Mouse (Mus musculus) ovary, postnatal 36 days (tissue): ENCODE measurements around the gene 3110040M04Rik.
A peak's percentile ranks its signal among the peaks of the same experiment; 100 is the strongest.

Experiments used
- DNase-seq: peaks from one replicate; pipeline ENCODE4 v3.0.0; 2022; ENCODE audit warnings: low spot score, mixed read lengths

3110040M04Rik gene

GRCm38 (mm10) chr1:151236141-151236930 is 32.4 kb downstream of the 3110040M04Rik start:
- DNase-seq, result no peak

GRCm38 (mm10) chr1:151237780-151238179 is 33.9 kb downstream of the 3110040M04Rik start:
- no peak for DNase-seq

DNA sequence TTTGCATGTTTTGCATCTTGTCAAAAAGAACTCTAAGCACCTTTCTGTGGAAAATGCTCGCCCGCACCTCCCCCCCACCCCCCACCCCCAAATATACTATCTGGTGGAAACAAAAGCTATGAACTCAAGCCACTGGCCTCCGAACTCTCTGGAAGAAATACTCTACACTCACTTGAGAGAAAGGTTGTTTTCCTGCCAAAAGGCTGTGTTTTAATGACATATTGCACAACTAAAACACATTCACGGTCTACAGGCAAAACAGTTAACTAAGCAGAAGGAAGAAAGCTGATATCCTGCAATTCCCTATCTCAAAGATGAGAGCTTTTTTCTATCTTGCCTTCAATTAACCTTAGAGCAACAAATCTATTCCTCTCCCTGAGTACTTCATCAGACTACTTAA is 39.4 kb downstream of the 3110040M04Rik start:
- no peak for DNase-seq

- DNase-seq, result no peak
Measured at GRCm38 (mm10) chr1:151244013-151244412, 40.1 kb downstream of the 3110040M04Rik start.

GRCm38 (mm10) chr1:151244761-151245160 is 40.8 kb downstream of the 3110040M04Rik start:
- no peak for DNase-seq

GRCm38 (mm10) chr1:151245165-151245564 is 41.2 kb downstream of the 3110040M04Rik start:
- no peak for DNase-seq

DNA sequence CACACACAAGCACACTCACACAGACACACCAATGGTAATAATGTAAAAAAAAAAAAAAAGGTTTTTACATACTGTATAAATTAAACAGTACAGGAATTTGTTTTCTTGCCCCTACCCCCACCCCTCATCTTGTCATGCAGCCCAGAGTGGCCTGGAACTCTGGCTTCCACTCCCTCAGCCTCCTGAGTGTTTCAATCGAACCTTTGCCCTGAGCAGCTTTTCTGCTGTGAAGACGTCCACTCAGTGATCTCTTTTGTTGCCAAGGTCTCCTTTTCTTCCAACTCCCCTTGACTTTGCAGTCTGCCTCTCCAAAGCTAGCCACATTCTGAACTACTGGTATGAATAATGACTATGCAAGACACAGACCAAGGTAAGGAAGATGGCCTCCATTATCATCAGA is 41.9 kb downstream of the 3110040M04Rik start:
- no peak for DNase-seq

DNA sequence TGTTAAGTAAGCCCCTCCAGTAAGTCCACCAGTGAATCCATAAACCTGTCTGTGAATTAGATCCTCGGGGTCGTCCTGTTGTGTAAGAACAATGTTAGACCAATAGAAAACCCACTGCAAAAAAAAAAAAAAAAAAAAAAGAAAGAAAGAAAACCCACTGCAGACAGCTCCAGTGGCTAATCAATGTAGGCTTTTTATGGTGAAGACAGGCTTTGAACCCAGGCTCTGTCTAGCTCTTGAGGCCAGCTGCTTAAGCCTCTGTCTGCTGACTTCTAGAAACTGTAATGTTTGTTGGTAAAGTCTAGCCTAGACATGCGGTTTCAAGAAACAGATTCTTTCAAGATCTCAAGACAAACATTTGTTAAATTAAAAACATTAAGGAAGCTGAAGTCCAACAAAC is 46.2 kb downstream of the 3110040M04Rik start:
- DNase-seq, result no peak

DNA sequence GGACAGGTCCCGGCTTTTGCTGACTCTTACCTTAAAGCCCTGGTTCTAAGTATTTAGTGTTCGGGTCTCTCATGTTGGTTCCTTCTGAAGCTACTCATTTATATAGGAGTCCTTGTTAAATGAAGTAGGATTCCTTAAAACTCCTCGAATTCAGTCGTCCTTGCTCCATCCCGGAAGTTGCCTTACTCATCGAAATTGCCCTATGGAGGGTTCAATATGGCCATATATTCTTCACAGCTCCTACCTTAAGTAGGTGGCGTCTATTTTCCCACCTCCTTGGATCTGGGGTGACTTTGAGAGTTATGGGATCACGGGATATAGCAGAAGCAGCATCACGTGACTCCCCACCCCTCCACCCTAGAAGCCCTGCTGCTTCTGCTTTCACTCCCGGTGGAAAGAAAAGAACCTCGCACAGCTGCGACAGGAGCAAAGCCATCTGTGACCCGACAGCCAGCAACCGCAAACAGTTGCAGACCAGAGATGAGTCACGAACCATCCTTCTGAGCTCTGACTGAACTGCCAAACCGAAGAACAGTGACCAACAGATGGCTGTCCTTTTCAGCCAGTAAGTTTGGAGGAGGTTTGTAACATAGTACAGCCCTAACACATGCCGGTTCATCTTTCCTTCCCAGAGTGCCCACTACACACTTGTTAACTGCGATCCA is 46.7 kb downstream of the 3110040M04Rik start:
- peak; percentile 27 for DNase-seq

GRCm38 (mm10) chr1:151251194-151252010 is 47.5 kb downstream of the 3110040M04Rik start:
- no peak for DNase-seq
